Mouse (Mus musculus) heart, embryonic 11.5 days (tissue): ENCODE measurements around the gene Fxn. TPM values are rescaled to one million over a fixed set of nuclear protein-coding genes. Genes with fewer than 3 reads are reported as not detected.

Experiments used
- ATAC-seq: fragments of 200-750 bp; cut with Nextera tagmentation; replicated peaks from 2 replicates; pipeline ENCODE4 v1.8.0; 2017; ENCODE audit warnings: moderate library complexity; ENCODE audit not compliant: insufficient number of reproducible peaks, low FRiP score, low TSS enrichment
- H3K27ac ChIP-seq: fragments of 300-500 bp; sonication (generic); 2 replicates; pipeline ENCODE4 v1.5.1; 2014; ENCODE audit warnings: mild to moderate bottlenecking, low read depth, low read length
- H3K27me3 ChIP-seq: fragments of 300-500 bp; sonication (generic); 2 replicates; pipeline ENCODE4 v1.6.1; 2014; ENCODE audit warnings: mild to moderate bottlenecking, low read length, mixed read lengths; ENCODE audit not compliant: control insufficient read depth, insufficient read depth
- H3K36me3 ChIP-seq: fragments of 300-500 bp; sonication (generic); 2 replicates; pipeline ENCODE4 v1.6.1; 2014; ENCODE audit warnings: mild to moderate bottlenecking, low read length, moderate library complexity, mixed read lengths; ENCODE audit not compliant: control insufficient read depth, insufficient read depth
- H3K4me1 ChIP-seq: fragments of 300-500 bp; sonication (generic); 2 replicates; pipeline ENCODE4 v1.6.1; 2014; ENCODE audit warnings: low read length; ENCODE audit not compliant: control insufficient read depth, insufficient read depth
- H3K4me2 ChIP-seq: fragments of 300-500 bp; sonication (generic); 2 replicates; pipeline ENCODE4 v1.6.1; 2014; ENCODE audit warnings: mild to moderate bottlenecking, moderate library complexity
- H3K4me3 ChIP-seq: fragments of 300-500 bp; sonication (generic); 2 replicates; pipeline ENCODE4 v1.5.1; 2014; ENCODE audit warnings: low read depth, low read length
- H3K9ac ChIP-seq: fragments of 300-500 bp; sonication (generic); 2 replicates; pipeline ENCODE4 v1.6.1; 2014; ENCODE audit warnings: mild to moderate bottlenecking, low read depth, low read length, moderate library complexity
- H3K9me3 ChIP-seq: fragments of 300-500 bp; sonication (generic); replicated peaks from 2 replicates; pipeline ENCODE4 v1.6.1; 2016; ENCODE audit warnings: low read length; ENCODE audit not compliant: control insufficient read depth
- WGBS: fragments of 180-500 bp; shearing (Covaris S2); extraction: QIAGEN DNeasy Blood & Tissue Kit; methylation state at CpG from one replicate; pipeline ENCODE4 v1.1.7; 2014; ENCODE audit not compliant: insufficient replicate concordance; 5-methylcytosine and 5-hydroxymethylcytosine counted together
- polyA plus RNA-seq: library from polyadenylated mRNA; unstranded; fragments of >200 nt; fragmentation: Nextera tagmentation; extraction: Ambion mirVana; gene quantifications from 2 replicates; pipeline ENCODE4 v1.2.1, GENCODE M21; 2014

Gene Fxn
- 60.3 and 67.0 TPM in 2 replicates for polyA plus RNA-seq

GRCm38 (mm10) chr19:24280601-24281228 is at the start of gene Fxn:
TSS of gene Fxn (minus strand) at chr19:24280605.
- Histone ChIP-seq H3K4me2 (peak within 1 kb of the TSS; percentile 90), H3K36me3 (0 out of 2 replicates have a peak, but pooled peaks cover 2% of the 10 kb centered on the region), H3K4me3 (peak within 1 kb of the TSS; percentile 68), H3K9ac (peak within 1 kb of the TSS; percentile 91), H3K9me3 (no peaks in the 10 kb centered on the region), H3K27me3 (no peaks in the 10 kb centered on the region), H3K27ac (peak within 1 kb of the TSS; percentile 93), H3K4me1 (peaks cover 9% of the 10 kb centered on the region)
- ATAC-seq = peak; percentile 93
- 2% methylated on average over 16 of the region's 22 CpGs for WGBS

DNA sequence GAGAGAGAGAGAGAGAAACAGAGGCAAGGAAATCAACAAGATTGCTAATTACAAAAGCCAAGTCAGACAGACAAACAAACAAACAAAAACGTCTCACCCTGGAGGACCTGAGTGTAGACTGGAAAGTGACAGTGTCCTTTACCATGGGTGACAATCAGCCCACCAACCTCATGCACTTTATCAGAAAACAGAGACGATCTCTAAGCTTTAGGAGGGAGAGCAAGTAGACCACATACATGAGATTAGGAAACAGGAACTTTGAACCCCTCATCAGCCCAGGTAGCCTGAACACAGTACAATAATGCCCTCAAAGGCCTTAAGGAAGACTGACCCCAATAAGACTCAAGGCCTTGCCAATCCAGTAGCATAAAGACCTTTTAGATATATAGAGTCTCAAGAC is 47.5 kb upstream of the Fxn start:
- Histone ChIP-seq H3K4me1 (peaks cover 7% of the 10 kb centered on the region; the same call in 1 of the 2 replicates), H3K27ac (no peak overlapping the region), H3K4me3 (no peak overlapping the region), H3K4me2 (no peak overlapping the region), H3K9ac (no peak overlapping the region), H3K27me3 (no peaks in the 10 kb centered on the region), H3K36me3 (no peaks in the 10 kb centered on the region), H3K9me3 (no peaks in the 10 kb centered on the region)
- ATAC-seq = no peak
- 43% methylated on average over 2 of the region's 2 CpGs for WGBS

DNA sequence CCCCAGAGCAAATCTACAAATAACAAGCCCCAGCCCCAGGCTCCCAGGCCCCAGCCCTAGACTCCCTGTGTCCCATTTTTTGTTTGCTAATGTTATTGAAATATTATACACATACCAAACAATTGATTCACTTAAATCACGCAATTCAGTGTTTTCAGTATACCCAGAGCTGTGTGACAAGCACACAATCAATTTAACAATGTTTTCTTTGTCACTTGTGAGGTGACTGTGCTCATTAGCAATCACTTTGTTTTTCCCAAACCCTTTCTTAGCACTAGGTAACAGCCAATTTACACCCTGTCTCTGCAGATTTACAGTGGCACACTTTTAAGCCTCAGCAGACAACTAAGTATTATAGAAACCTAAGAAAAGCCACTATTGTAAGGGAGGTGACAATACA is 46.6 kb upstream of the Fxn start:
- H3K4me2 ChIP-seq = no peak overlapping the region
- no peaks in the 10 kb centered on the region for H3K9me3 ChIP-seq
- ATAC-seq = no peak
- peaks cover 10% of the 10 kb centered on the region for H3K4me1 ChIP-seq
- H3K27ac ChIP-seq = no peak overlapping the region
- WGBS = 41% methylated on average over 1 of the region's 1 CpGs
- no peaks in the 10 kb centered on the region for H3K27me3 ChIP-seq
- no peak overlapping the region for H3K4me3 ChIP-seq
- no peak overlapping the region for H3K9ac ChIP-seq
- no peaks in the 10 kb centered on the region for H3K36me3 ChIP-seq

- no peak for ATAC-seq
- no peaks in the 10 kb centered on the region for H3K27me3 ChIP-seq
Observed at GRCm38 (mm10) chr19:24325692-24326091, 45.3 kb upstream of the Fxn start.

DNA sequence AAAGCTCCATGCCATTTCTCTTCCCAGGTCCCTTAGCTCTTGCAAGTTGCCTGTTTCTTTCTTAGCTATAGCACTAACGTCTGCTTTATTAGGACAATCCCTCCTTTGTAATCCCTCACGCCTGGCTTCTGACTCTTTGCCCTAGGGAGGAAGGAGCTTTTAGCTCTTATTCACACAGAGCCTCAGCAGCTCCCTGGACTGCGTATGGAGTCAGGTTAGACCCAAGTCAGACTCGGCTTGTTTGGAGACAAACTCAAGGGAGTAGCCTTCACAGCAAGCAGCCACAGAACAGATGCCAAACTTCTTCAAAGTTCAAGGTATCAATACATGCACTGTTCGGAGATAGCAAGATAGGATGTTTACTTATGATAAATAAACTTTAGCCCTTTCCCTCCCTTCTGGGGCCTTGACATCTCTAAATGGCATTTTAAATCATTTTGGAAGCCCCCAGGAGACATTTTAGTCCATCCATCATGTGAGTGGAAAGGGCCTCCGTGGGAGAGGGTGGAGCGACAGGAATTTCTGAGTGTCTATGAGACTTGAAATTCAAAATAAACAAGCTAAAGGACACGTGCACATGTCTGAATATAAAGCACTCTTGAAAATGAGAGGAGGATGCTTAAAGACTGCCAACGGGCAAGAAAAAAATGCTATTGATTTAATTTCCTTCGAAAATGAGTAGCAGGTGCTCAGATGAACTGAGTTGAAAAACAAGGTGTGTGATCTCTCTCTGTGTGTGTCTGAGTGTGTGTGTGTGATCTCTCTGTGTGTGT is 43.6 kb upstream of the Fxn start:
- ATAC-seq = no peak
- H3K9me3 ChIP-seq = no peaks in the 10 kb centered on the region
- H3K4me1 ChIP-seq = peaks cover 14% of the 10 kb centered on the region
- no peaks in the 10 kb centered on the region for H3K27me3 ChIP-seq
- no peak overlapping the region for H3K4me3 ChIP-seq
- no peaks in the 10 kb centered on the region for H3K36me3 ChIP-seq
- WGBS = 55% methylated on average over 10 of the region's 10 CpGs
- no peak overlapping the region for H3K27ac ChIP-seq
- H3K4me2 ChIP-seq = no peak overlapping the region
- 0 out of 2 replicates have a peak overlapping the region, but pooled peaks have one; percentile 36 for H3K9ac ChIP-seq

More at GRCm38 (mm10) chr19:24325692-24326091, 45.3 kb upstream of the Fxn start:
- H3K36me3 ChIP-seq = no peaks in the 10 kb centered on the region
- WGBS = 75% methylated on average over 6 of the region's 6 CpGs
- H3K4me3 ChIP-seq = no peak overlapping the region
- H3K9ac ChIP-seq = no peak overlapping the region
- peaks cover 14% of the 10 kb centered on the region for H3K4me1 ChIP-seq
- H3K4me2 ChIP-seq = no peak overlapping the region
- no peaks in the 10 kb centered on the region for H3K9me3 ChIP-seq
- H3K27ac ChIP-seq = no peak overlapping the region

DNA sequence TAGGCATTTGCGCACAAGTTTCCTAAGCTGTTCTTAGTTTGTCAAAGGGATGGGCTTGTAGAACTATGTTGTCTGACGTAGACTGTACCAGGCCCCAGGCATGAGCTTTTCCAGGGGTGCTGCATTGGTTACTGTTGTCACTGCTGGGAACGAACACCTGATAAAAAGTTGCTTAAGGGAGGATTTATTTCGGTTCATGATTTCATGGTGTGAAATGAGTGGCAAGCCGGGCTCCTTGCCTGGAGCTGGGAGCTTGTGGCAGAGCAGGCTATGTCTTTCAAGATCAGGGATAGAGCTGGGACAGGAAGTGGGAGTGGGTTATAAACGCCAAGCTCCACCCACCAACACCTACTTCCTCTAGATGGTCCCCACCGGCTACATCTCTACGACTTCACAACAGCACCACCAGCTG is 41.5 kb upstream of the Fxn start:
- H3K9ac ChIP-seq = no peak overlapping the region
- no peak overlapping the region for H3K4me3 ChIP-seq
- 72% methylated on average over 8 of the region's 8 CpGs for WGBS
- no peak for ATAC-seq
- H3K27ac ChIP-seq = no peak overlapping the region
- H3K27me3 ChIP-seq = no peaks in the 10 kb centered on the region
- H3K4me2 ChIP-seq = no peak overlapping the region
- peaks cover 14% of the 10 kb centered on the region for H3K4me1 ChIP-seq
- H3K9me3 ChIP-seq = no peaks in the 10 kb centered on the region
- H3K36me3 ChIP-seq = no peaks in the 10 kb centered on the region

- H3K36me3 ChIP-seq = no peaks in the 10 kb centered on the region
- no peak for ATAC-seq
- no peak overlapping the region for H3K27ac ChIP-seq
- H3K9ac ChIP-seq = no peak overlapping the region
- no peaks in the 10 kb centered on the region for H3K9me3 ChIP-seq
- H3K4me2 ChIP-seq = no peak overlapping the region
- H3K4me1 ChIP-seq = peaks cover 14% of the 10 kb centered on the region
- WGBS = 84% methylated on average over 6 of the region's 6 CpGs
- H3K27me3 ChIP-seq = no peaks in the 10 kb centered on the region
- no peak overlapping the region for H3K4me3 ChIP-seq
Observed at GRCm38 (mm10) chr19:24321211-24321899, 41.0 kb upstream of the Fxn start.

GRCm38 (mm10) chr19:24318172-24318571 is 37.8 kb upstream of the Fxn start:
- WGBS = 80% methylated on average over 10 of the region's 10 CpGs
- Histone ChIP-seq H3K4me2 (no peak overlapping the region), H3K4me1 (peaks cover 7% of the 10 kb centered on the region; the same call in 1 of the 2 replicates), H3K9me3 (no peaks in the 10 kb centered on the region), H3K9ac (no peak overlapping the region), H3K27ac (no peak overlapping the region), H3K36me3 (no peaks in the 10 kb centered on the region), H3K4me3 (no peak overlapping the region), H3K27me3 (no peaks in the 10 kb centered on the region)
- no peak for ATAC-seq
